Mouse (Mus musculus): Measurements from ENCODE around the gene Faap100. TPM values are rescaled to one million over a fixed set of nuclear protein-coding genes. Genes with fewer than 3 reads are reported as not detected.
A peak's percentile ranks its signal among the peaks of the same experiment; 100 is the strongest.

The Faap100 gene
- polyA plus RNA-seq, 1 experiment, result 1.2 TPM

- peaks cover 80% of the 10 kb centered on the region for H3K36me3 ChIP-seq (ENCODE audit: control insufficient read depth)
- no peak overlapping the region for H3K4me3 ChIP-seq (replicated peaks)
- TF ChIP-seq GATA1 (IDR thresholded peaks at IDR 0.05; ENCODE audit: low read length) (no peak), TAL1 (IDR thresholded peaks at IDR 0.05; ENCODE audit: low read length) (no peak)
- H3K27me3 ChIP-seq (ENCODE audit: control insufficient read depth), result no peaks in the 10 kb centered on the region
- peaks cover 31% of the 10 kb centered on the region for H3K4me1 ChIP-seq (ENCODE audit: control insufficient read depth)
- H3K9me3 ChIP-seq (ENCODE audit: control insufficient read depth, low read length), result no peaks in the 10 kb centered on the region
These were observed 1.7 kb upstream of the Faap100 start for GRCm38 (mm10) chr11:120380271-120380670.

GRCm38 (mm10) chr11:120378031-120378610 lies 443 bp downstream of the Faap100 start:
- H3K9me3 ChIP-seq (ENCODE audit: control insufficient read depth, low read length), result no peaks in the 10 kb centered on the region
- TF ChIP-seq TAL1 (IDR thresholded peaks at IDR 0.05; ENCODE audit: low read length), result no peak
- TF ChIP-seq GATA1 (IDR thresholded peaks at IDR 0.05; ENCODE audit: low read length), result no peak
- H3K36me3 ChIP-seq (ENCODE audit: control insufficient read depth), result peaks cover 79% of the 10 kb centered on the region
- peaks cover 31% of the 10 kb centered on the region for H3K4me1 ChIP-seq (ENCODE audit: control insufficient read depth)
- H3K27me3 ChIP-seq (ENCODE audit: control insufficient read depth), result no peaks in the 10 kb centered on the region
- H3K4me3 ChIP-seq (replicated peaks), result peak overlapping the region; percentile 75

GRCm38 (mm10) chr11:120377337-120377736 lies 1.2 kb downstream of the Faap100 start:
- Histone ChIP-seq H3K36me3 (ENCODE audit: control insufficient read depth) (peaks cover 79% of the 10 kb centered on the region), H3K4me1 (ENCODE audit: control insufficient read depth) (peaks cover 28% of the 10 kb centered on the region), H3K9me3 (ENCODE audit: control insufficient read depth, low read length) (no peaks in the 10 kb centered on the region), H3K4me3 (replicated peaks) (peak overlapping the region; percentile 75), H3K27me3 (ENCODE audit: control insufficient read depth) (no peaks in the 10 kb centered on the region)
- TF ChIP-seq TAL1 (IDR thresholded peaks at IDR 0.05; ENCODE audit: low read length) (no peak), GATA1 (IDR thresholded peaks at IDR 0.05; ENCODE audit: low read length) (no peak)

- H3K4me3 ChIP-seq (replicated peaks), result no peak overlapping the region
- no peak for TF ChIP-seq TAL1 (IDR thresholded peaks at IDR 0.05; ENCODE audit: low read length)
- TF ChIP-seq GATA1 (IDR thresholded peaks at IDR 0.05; ENCODE audit: low read length), result no peak
- H3K27me3 ChIP-seq (ENCODE audit: control insufficient read depth), result no peaks in the 10 kb centered on the region
- peaks cover 78% of the 10 kb centered on the region for H3K36me3 ChIP-seq (ENCODE audit: control insufficient read depth)
- H3K9me3 ChIP-seq (ENCODE audit: control insufficient read depth, low read length), result no peaks in the 10 kb centered on the region
- peaks cover 27% of the 10 kb centered on the region for H3K4me1 ChIP-seq (ENCODE audit: control insufficient read depth)
These were observed 2.0 kb downstream of the Faap100 start for GRCm38 (mm10) chr11:120376302-120377160.

GRCm38 (mm10) chr11:120375324-120375723 lies 3.2 kb downstream of the Faap100 start:
- no peak overlapping the region for H3K4me3 ChIP-seq (replicated peaks)
- H3K9me3 ChIP-seq (ENCODE audit: control insufficient read depth, low read length), result no peaks in the 10 kb centered on the region
- peaks cover 72% of the 10 kb centered on the region for H3K36me3 ChIP-seq (ENCODE audit: control insufficient read depth)
- no peaks in the 10 kb centered on the region for H3K27me3 ChIP-seq (ENCODE audit: control insufficient read depth)
- no peak for TF ChIP-seq TAL1 (IDR thresholded peaks at IDR 0.05; ENCODE audit: low read length)
- TF ChIP-seq GATA1 (IDR thresholded peaks at IDR 0.05; ENCODE audit: low read length), result no peak
- H3K4me1 ChIP-seq (ENCODE audit: control insufficient read depth), result peaks cover 27% of the 10 kb centered on the region

GRCm38 (mm10) chr11:120373820-120374586 lies 4.6 kb downstream of the Faap100 start:
- no peak overlapping the region for H3K4me3 ChIP-seq (replicated peaks)
- H3K36me3 ChIP-seq (ENCODE audit: control insufficient read depth), result peaks cover 74% of the 10 kb centered on the region
- no peaks in the 10 kb centered on the region for H3K9me3 ChIP-seq (ENCODE audit: control insufficient read depth, low read length)
- TF ChIP-seq GATA1 (IDR thresholded peaks at IDR 0.05; ENCODE audit: low read length) (no peak), TAL1 (IDR thresholded peaks at IDR 0.05; ENCODE audit: low read length) (no peak)
- H3K4me1 ChIP-seq (ENCODE audit: control insufficient read depth), result peaks cover 26% of the 10 kb centered on the region
- H3K27me3 ChIP-seq (ENCODE audit: control insufficient read depth), result no peaks in the 10 kb centered on the region

GRCm38 (mm10) chr11:120373025-120373424 lies 5.5 kb downstream of the Faap100 start:
- peaks cover 19% of the 10 kb centered on the region for H3K4me1 ChIP-seq (ENCODE audit: control insufficient read depth)
- H3K36me3 ChIP-seq (ENCODE audit: control insufficient read depth), result peaks cover 77% of the 10 kb centered on the region
- no peaks in the 10 kb centered on the region for H3K27me3 ChIP-seq (ENCODE audit: control insufficient read depth)
- TF ChIP-seq GATA1 (IDR thresholded peaks at IDR 0.05; ENCODE audit: low read length) (no peak), TAL1 (IDR thresholded peaks at IDR 0.05; ENCODE audit: low read length) (no peak)
- no peaks in the 10 kb centered on the region for H3K9me3 ChIP-seq (ENCODE audit: control insufficient read depth, low read length)
- H3K4me3 ChIP-seq (replicated peaks), result no peak overlapping the region

- Histone ChIP-seq H3K36me3 (ENCODE audit: control insufficient read depth) (peaks cover 52% of the 10 kb centered on the region), H3K9me3 (ENCODE audit: control insufficient read depth, low read length) (no peaks in the 10 kb centered on the region), H3K4me1 (ENCODE audit: control insufficient read depth) (peaks cover 4% of the 10 kb centered on the region), H3K27me3 (ENCODE audit: control insufficient read depth) (peaks cover 6% of the 10 kb centered on the region), H3K4me3 (replicated peaks) (no peak overlapping the region)
- TF ChIP-seq TAL1 (IDR thresholded peaks at IDR 0.05; ENCODE audit: low read length) (no peak), GATA1 (IDR thresholded peaks at IDR 0.05; ENCODE audit: low read length) (no peak)
These were observed 8.9 kb downstream of the Faap100 start for GRCm38 (mm10) chr11:120369656-120370055.

All from erythroblast, embryonic 14.5 days (primary cell).